ENCODE assay signal across 6 mouse cellular contexts in the genomic region with DNA sequence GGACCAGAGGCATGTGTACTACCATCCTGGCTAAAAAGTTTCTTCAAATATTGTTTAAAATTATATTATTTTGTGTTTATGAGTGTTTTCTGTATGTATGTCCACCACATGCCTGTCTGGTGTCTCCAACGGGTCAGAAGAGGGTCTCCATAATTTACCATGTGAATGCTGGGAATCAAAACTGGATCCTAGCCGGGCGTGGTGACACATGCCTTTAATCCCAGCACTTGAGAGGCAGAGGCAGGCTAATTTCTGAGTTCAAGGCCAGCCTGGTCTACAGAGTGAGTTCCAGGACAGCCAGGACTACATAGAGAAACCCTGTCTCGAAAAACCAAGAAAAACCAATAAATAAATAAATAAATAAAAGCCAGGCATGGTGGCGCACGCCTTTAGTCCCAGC. TPM values are rescaled to one million over a fixed set of nuclear protein-coding genes. Genes with fewer than 3 reads are reported as not detected.
A peak's percentile ranks its signal among the peaks of the same experiment; 100 is the strongest.
DNase-seq lines count a peak whose midpoint lies in the region; ATAC-seq and TF ChIP-seq lines count a peak whose summit lies in the region.
"Not testable (repeated sequence)": the region's sequence is repeated elsewhere in the genome, so short reads cannot be mapped to it uniquely, and the experiment has no call there.

No protein-coding gene starts in this region.

- H3K4me1 ChIP-seq in forebrain, embryonic 13.5 days, result peaks cover 51% of the 10 kb centered on the region
- H3K4me1 ChIP-seq in heart, embryonic 12.5 days (replicated peaks), result peaks cover 47% of the 10 kb centered on the region
- peaks cover 23 to 29% of the 10 kb centered on the region in 2 experiments for H3K4me1 ChIP-seq in liver, embryonic 14.5 days (replicated peaks; ENCODE audit: control insufficient read depth in 2 of 2, insufficient read depth in 2 of 2, low read length in 1 of 2)

- peak; percentile 5 for DNase-seq in adrenal gland, postnatal 14 days
- DNase-seq in cerebellum, adult 9-10 months, result peak; percentile 57
- peak; percentile 9 for DNase-seq in kidney, adult 11 months
- not testable (repeated sequence) for DNase-seq in liver, embryonic 14.5 days (ENCODE audit: low read depth in 3 of 3, low spot score in 3 of 3)

- H3K27ac ChIP-seq in forebrain, embryonic 13.5 days; heart, embryonic 12.5 days (ENCODE audit: poor library complexity, severe bottlenecking); liver, embryonic 14.5 days: not testable (repeated sequence)

- TF ChIP-seq EP300 in liver, embryonic 14.5 days (IDR thresholded peaks at IDR 0.05; ENCODE audit: low read depth), result not testable (repeated sequence)

- peak overlapping the region; percentile 87; the same call in 1 of the 2 replicates for H3K4me2 ChIP-seq in forebrain, embryonic 13.5 days
- peak overlapping the region; percentile 93; the same call in 1 of the 2 replicates for H3K4me2 ChIP-seq in heart, embryonic 12.5 days
- H3K4me2 ChIP-seq in liver, embryonic 14.5 days (ENCODE audit: low read depth), result peak overlapping the region; percentile 99; the same call in 1 of the 2 replicates

- not testable (repeated sequence) for ATAC-seq in forebrain, embryonic 13.5 days; heart, embryonic 12.5 days (ENCODE audit: insufficient number of reproducible peaks, low FRiP score); liver, embryonic 14.5 days (ENCODE audit: insufficient read depth)

- H3K4me3 ChIP-seq in forebrain, embryonic 13.5 days; heart, embryonic 12.5 days; liver, embryonic 14.5 days (ENCODE audit: insufficient read depth in 1 of 2, low read depth in 2 of 2, low read length in 2 of 2): not testable (repeated sequence)

- not testable (repeated sequence) for H3K27me3 ChIP-seq in forebrain, embryonic 13.5 days; heart, embryonic 12.5 days (replicated peaks); liver, embryonic 14.5 days (ENCODE audit: control insufficient read depth, insufficient read depth, low read length)

- not testable (repeated sequence) for H3K36me3 ChIP-seq in forebrain, embryonic 13.5 days (ENCODE audit: poor library complexity, severe bottlenecking); heart, embryonic 12.5 days; liver, embryonic 14.5 days (replicated peaks; ENCODE audit: control insufficient read depth, insufficient read depth, low read depth)

- not testable (repeated sequence) for H3K9ac ChIP-seq in forebrain, embryonic 13.5 days; heart, embryonic 12.5 days; liver, embryonic 14.5 days (replicated peaks)

- 91% methylated on average over 6 of the region's 6 CpGs for WGBS in forebrain, embryonic 13.5 days
- 85% methylated on average over 6 of the region's 6 CpGs for WGBS in heart, embryonic 12.5 days
- WGBS in liver, embryonic 14.5 days (ENCODE audit: insufficient replicate concordance), result 75% methylated on average over 6 of the region's 6 CpGs

- not testable (repeated sequence) for H3K9me3 ChIP-seq in forebrain, embryonic 13.5 days (replicated peaks); heart, embryonic 12.5 days (replicated peaks); liver, embryonic 14.5 days (ENCODE audit: control insufficient read depth, low read length)

- TF ChIP-seq CTCF in liver, embryonic 14.5 days (IDR thresholded peaks at IDR 0.05; ENCODE audit: low read depth), result not testable (repeated sequence)

RNA-seq across cellular contexts. Expression of a gene that starts 1.2 kb away (rescaled TPM):
- total RNA-seq in adrenal gland, postnatal 14 days (2021), result 44.4 and 47.4 TPM in 2 replicates
- polyA plus RNA-seq in forebrain, embryonic 13.5 days (2015; fragmentation: Nextera tagmentation; extraction: Ambion mirVana), result 19.1 and 19.8 TPM in 2 replicates
- 32.7 and 33.9 TPM in 2 replicates for polyA plus RNA-seq in heart, embryonic 12.5 days (2016; fragmentation: Nextera tagmentation; extraction: Ambion mirVana)
- polyA plus RNA-seq in liver, embryonic 14.5 days (2012; rRNA removed), result 7.8 and 8.6 TPM in 2 replicates
- 10.0 and 10.5 TPM in 2 replicates for polyA plus RNA-seq in liver, embryonic 14.5 days (2014; fragmentation: Nextera tagmentation; extraction: Ambion mirVana)

RNA-seq across cellular contexts. Expression of a gene that starts 3.7 kb away (rescaled TPM):
- total RNA-seq in adrenal gland, postnatal 14 days (2021), result 116 and 122 TPM in 2 replicates
- polyA plus RNA-seq in forebrain, embryonic 13.5 days (2015; fragmentation: Nextera tagmentation; extraction: Ambion mirVana), result 33.4 and 34.6 TPM in 2 replicates
- 126 and 136 TPM in 2 replicates for polyA plus RNA-seq in heart, embryonic 12.5 days (2016; fragmentation: Nextera tagmentation; extraction: Ambion mirVana)
- 7.6 and 8.0 TPM in 2 replicates for polyA plus RNA-seq in liver, embryonic 14.5 days (2012; rRNA removed)
- 9.5 and 10.2 TPM in 2 replicates for polyA plus RNA-seq in liver, embryonic 14.5 days (2014; fragmentation: Nextera tagmentation; extraction: Ambion mirVana)

RNA-seq across cellular contexts. Expression of a gene that starts 4.8 kb away (rescaled TPM):
- total RNA-seq in adrenal gland, postnatal 14 days (2021), result 24.5 and 37.4 TPM in 2 replicates
- 19.1 TPM in 2 replicates for polyA plus RNA-seq in forebrain, embryonic 13.5 days (2015; fragmentation: Nextera tagmentation; extraction: Ambion mirVana)
- polyA plus RNA-seq in heart, embryonic 12.5 days (2016; fragmentation: Nextera tagmentation; extraction: Ambion mirVana), result 22.4 and 23.6 TPM in 2 replicates
- polyA plus RNA-seq in liver, embryonic 14.5 days (2012; rRNA removed), result 6.8 and 7.1 TPM in 2 replicates
- 9.7 and 10.9 TPM in 2 replicates for polyA plus RNA-seq in liver, embryonic 14.5 days (2014; fragmentation: Nextera tagmentation; extraction: Ambion mirVana)

RNA-seq across cellular contexts. Expression of a gene that starts 4.8 kb away (rescaled TPM):
- 15.0 and 15.1 TPM in 2 replicates for total RNA-seq in adrenal gland, postnatal 14 days (2021)
- polyA plus RNA-seq in forebrain, embryonic 13.5 days (2015; fragmentation: Nextera tagmentation; extraction: Ambion mirVana), result 15.2 and 16.9 TPM in 2 replicates
- 13.3 and 14.3 TPM in 2 replicates for polyA plus RNA-seq in heart, embryonic 12.5 days (2016; fragmentation: Nextera tagmentation; extraction: Ambion mirVana)
- polyA plus RNA-seq in liver, embryonic 14.5 days (2012; rRNA removed), result 1.8 and 1.9 TPM in 2 replicates
- polyA plus RNA-seq in liver, embryonic 14.5 days (2014; fragmentation: Nextera tagmentation; extraction: Ambion mirVana), result 1.7 and 2.0 TPM in 2 replicates

RNA-seq across cellular contexts. Expression of a gene that starts 10.9 kb away (rescaled TPM):
- total RNA-seq in adrenal gland, postnatal 14 days (2021), result 115 and 121 TPM in 2 replicates
- polyA plus RNA-seq in forebrain, embryonic 13.5 days (2015; fragmentation: Nextera tagmentation; extraction: Ambion mirVana), result 86.9 and 97.9 TPM in 2 replicates
- 73.3 and 81.9 TPM in 2 replicates for polyA plus RNA-seq in heart, embryonic 12.5 days (2016; fragmentation: Nextera tagmentation; extraction: Ambion mirVana)
- 31.7 and 46.1 TPM in 2 replicates for polyA plus RNA-seq in liver, embryonic 14.5 days (2012; rRNA removed)
- polyA plus RNA-seq in liver, embryonic 14.5 days (2014; fragmentation: Nextera tagmentation; extraction: Ambion mirVana), result 65.7 and 67.1 TPM in 2 replicates
